Mouse (Mus musculus) retina, postnatal 1 day (tissue): ENCODE measurements around the gene Pnpla7.
"Not testable (repeated sequence)": the region's sequence is repeated elsewhere in the genome, so short reads cannot be mapped to it uniquely, and the experiment has no call there.

Experiments used
- DNase-seq: peaks from one replicate; pipeline ENCODE4 v3.0.0-alpha.2; 2012

Pnpla7 gene

DNA sequence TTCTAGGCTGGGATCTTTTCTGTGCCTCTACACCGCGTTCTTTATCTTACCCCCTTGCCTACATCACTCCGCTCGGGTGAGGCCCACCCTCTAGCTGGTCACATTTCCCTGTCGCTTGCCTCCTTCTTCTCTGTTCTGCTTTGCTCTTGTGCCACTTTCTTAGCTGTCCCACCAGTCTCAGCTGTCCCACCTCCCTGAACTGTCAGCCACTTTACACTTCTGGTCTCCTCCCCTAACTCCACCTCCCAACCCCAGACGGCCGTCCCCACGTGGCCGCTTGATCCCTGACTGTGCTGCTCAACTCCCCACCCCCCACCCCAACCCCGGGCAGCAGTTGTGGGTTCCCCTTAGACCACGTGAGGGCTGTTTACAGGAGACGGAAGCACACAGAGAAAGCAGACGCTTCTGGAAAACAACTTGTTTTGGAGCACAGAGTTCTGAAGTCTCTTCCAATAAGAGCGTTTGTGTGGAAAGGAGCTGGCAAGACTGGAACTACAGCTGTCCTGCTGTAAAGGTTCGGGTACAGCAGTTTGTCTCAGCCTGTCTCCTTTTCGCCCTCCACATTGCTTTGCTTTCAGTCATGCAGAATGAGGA, at the start of gene Pnpla7:
TSS of gene Pnpla7 (plus strand) at position 330 of the 594 bp plus-strand sequence.
- DNase-seq, result peak; percentile 86

DNA sequence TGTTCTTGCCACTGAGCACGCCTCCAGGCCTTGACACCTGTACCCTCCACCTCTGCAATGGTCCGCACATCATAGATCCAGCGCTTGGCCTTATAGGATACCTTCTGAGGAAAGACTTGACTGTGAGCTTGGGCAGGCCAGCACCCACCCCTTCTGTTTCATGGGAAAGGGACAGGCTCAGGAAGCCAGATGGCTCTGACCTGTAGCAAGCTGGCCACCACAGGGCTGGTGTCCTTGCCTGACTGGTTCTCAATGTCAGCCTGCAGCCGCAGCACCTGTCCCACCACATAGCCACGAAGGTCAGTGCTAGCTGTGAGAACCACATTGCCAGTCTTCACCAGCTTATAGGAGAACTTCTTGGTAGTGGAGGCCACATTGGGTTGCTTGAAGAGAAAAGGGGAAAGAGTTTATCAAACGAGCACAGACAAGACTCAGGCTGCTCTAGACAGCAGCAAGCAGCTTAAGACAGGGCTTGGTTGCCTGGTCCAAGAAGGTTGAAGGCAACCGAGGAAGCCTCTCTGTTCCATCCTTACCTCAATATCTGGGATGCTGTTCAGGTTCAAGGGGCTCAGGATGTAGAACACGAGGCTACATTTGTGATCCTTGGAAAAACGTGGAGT, 49.4 kb upstream of the Pnpla7 start:
- DNase-seq, result no peak

DNA sequence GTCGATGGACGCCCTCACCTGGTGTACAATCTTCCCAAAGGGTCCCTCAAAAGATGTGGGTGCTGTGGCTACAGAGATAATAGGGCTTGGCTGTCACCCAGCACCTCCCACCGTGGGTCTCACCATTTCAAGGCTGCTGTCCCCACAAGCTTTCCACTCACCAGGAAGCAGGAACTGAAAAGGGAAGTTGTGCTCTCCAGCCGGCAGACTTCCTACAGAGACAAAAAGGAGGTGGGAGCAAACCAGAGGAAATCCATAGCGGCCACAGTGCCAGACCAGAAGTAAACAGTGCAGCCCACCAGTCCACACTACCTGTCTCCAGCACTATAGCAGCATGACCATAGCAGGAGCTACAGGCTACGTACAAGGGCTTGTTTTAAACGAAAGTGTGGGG, 48.9 kb upstream of the Pnpla7 start:
- DNase-seq, result no peak

DNA sequence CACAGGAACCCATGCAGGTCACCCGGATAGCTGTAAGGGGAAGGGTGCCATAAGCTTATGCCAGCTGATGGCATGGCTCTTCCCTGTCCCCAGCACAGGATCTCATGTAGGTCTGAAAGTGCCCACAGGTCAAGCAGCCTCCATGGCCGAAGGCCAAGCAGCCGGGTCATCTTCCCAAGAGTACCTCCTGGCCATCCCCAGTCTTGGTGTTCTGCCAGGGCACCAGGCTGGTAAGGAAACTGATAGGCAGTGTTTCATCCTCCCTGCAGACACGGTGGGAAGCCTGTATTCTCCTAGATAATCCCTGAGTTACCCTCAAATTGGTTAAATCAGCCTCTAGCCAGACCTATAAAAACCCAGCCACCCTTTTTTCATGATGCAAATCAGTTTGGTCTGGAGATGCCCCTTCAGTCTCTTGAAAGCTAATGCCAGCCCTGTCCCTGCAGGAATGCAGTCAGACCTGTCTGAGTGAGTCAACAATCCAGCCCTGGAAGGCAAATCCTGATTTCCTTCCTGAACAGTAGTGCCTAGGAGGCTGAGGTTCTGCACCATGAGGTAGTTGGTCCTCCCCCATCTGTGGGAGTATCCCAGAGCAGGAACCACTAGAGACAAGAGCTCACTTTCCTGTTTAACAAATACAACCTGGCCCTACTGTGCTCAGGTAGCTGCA, 47.9 kb upstream of the Pnpla7 start:
- no peak for DNase-seq

DNA sequence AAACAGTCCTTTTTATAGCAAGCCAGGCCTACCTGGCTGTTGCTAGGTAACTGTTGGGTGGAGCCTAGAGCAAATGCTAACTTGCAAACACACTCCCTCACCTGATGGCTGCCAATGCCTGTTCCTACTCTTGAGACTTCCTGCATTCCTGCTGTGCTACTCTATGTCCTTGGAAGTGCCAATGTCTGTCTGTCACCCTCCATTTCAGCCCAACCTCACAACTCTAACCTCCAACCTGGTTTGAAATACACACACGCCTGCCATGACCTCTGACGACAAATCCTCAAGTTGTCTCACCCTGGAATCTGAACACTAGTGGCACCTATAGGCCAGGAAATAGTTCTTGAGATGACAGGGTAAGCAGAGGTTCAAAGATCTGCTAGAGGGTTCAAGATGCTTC, 46.7 kb upstream of the Pnpla7 start:
- no peak for DNase-seq

DNA sequence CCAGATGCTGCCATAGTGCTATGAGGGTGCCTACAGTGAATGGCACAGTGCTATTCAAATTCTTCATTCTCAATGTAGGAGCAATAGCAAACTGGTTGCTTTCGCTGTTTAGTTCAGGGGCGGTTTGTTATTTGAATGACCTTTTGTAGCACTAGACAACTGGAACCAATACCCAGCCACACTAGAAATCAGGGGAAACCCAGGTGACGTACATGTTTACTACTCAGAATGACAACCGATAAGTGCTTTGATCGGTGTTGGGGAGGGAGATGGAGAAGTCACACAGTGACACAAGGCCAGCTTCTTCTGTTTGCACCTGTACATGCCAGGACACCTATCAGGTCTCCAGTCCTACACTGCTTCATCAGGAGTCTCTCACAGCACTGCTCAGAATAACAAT, 46.2 kb upstream of the Pnpla7 start:
- DNase-seq, result no peak

DNA sequence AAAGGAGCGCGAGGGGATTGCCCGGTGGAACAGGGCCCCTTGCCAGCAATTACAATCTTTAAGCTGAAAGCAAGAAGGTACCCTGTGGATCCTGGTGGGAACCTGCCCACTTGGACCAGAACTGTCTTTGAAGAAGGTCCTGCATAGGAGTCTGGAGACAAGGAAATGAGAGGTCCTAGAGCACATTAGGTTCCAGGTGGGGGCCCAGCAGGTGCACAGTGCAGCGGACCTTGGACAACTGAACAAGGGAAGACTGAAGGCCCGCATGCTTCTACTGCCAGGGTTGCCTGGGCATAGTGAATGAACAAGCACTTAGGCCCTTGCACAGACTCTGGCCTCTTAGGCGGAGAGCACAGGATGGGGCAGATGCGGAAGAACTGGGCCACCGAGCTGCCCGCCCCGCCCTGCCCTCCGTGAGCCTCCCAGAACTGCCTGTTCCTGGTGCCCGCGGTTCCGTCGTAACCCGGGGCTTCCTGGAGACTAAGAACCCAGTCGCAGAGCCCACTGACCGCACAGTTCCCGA, 41.3 kb upstream of the Pnpla7 start:
- DNase-seq, result no peak

DNA sequence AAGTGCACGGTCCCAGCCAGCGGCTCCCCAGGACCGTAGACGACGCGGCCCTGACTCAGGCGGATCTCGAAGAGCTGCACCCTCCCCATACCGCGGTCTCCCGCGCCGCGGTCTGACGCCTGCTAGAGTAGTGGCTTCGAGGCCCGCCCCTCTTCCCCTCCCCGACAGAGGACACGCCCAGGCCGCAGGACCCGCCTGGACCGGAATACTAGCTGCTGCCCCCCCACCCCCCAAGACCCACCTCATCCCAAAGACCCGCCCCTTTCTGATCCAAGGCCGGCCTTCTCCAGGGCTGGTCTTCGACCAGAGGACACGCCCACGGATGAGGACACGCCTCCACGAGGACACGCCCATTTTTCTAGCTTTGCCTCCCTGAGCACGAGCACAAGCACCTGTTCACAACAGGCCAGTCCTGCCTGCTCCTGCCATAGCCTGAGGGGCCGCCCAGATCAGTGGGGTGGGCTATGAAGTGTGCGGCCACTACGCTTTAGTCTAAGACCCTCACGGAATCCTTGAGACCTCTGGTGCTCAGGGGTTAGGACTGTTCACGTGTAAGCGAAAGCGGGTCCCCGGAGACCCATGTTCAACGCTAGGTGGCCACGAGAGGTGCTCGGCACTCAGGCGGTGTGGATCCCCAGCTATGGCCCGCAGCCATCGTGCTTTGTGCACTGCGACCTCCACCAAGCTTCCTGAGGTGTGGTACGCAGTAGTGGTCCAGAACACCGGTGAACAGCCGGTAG, 40.6 kb upstream of the Pnpla7 start, which contains the start of gene Arrdc1:
TSS of gene Arrdc1 (minus strand) at position 196 of the 740 bp plus-strand sequence.
- DNase-seq, result peak; percentile 97

DNA sequence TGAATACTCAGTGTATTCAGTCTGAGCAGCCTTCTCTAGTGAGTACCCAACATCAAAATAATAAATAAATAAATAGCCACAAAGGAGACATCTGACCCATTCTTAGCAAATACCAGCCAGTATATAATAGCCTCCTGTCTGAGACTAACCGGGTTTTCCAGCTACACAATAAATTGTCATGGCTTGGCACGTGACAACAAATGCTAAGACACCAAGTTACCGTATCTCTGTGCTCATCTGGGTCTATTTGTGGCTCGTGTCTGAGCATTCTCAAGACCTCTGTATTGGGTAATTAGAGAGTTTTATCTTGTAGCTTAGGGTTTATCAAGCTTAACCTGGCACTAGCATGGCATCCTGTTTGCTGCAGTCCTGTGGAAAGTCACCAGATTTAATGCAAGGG, 33.7 kb upstream of the Pnpla7 start:
- no peak for DNase-seq

DNA sequence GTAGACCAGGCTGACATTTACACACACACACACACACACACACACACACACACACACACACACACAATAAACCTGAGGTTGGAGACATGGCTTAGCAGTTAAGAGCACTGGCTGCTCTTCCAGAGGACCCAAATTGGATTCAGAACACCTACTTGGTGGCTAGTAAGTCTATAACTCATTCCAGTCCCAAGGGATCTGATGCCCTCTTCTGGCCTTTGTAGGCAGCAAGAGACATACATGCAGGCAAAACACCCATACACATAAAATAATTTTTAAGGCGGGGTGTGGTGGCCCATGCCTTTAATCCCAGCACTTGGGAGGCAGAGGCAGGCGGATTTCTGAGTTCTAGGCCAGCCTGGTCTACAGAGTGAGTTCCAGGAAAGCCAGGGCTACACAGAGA, 31.5 kb upstream of the Pnpla7 start:
- peak; percentile 64 for DNase-seq

DNA sequence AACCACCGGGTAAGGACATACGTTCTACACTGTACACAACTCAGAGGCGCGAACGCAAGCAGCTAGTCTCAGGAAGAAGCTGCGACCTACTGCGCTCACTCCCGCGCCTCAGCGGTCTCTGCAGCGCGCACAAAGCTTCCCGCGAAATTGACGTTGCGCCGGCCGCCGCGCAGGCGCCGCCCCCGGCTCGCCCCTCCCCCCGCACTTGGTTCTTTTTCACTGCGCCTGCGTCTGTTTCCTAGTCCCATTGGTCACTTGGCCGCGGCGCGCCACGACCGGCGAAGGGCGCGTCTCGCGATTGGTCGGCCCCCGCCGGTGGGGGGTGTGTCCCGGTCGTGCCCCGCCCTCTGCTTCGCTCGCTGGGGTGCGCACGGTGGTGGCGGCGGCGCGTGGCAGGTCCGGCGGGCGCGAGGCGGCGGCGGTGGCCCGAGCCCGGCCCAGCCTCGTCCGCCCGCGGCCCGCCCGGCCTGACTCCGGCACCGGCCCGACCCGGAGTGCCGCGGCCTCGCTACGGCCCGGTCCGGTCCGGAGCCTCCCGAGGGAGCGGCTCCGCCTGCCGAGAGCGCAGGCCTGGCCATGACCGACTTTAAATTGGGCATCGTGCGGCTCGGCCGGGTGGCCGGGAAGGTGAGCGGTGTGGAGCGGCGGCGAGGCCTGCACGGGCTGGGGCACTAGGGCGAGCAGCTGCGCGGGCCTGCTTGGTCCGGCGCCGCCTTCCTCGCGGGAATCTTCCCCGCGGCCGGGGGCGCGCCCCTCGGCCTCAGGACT, 26.2 kb upstream of the Pnpla7 start, which contains the start of gene Zmynd19:
TSS of gene Zmynd19 (plus strand) at position 372 of the 768 bp plus-strand sequence.
- peak; percentile 98 for DNase-seq

DNA sequence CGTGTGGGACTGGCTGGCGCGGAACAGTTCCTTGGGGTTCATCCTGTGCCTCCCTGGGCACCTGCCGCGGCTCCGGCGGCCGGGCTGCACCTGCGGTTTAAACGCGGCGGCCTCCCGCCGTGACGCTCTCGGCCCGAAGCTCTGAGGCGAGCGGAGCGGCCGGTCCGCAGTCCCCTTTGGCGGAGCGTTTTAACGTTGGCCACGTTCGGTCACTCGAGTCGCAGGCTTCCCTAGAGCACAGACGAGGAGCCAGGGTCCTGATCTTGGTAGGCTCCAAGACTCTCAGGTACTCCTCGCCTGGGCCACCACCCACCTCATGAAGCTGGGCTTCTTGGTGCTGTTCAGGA, 25.7 kb upstream of the Pnpla7 start:
- DNase-seq, result peak; percentile 52

DNA sequence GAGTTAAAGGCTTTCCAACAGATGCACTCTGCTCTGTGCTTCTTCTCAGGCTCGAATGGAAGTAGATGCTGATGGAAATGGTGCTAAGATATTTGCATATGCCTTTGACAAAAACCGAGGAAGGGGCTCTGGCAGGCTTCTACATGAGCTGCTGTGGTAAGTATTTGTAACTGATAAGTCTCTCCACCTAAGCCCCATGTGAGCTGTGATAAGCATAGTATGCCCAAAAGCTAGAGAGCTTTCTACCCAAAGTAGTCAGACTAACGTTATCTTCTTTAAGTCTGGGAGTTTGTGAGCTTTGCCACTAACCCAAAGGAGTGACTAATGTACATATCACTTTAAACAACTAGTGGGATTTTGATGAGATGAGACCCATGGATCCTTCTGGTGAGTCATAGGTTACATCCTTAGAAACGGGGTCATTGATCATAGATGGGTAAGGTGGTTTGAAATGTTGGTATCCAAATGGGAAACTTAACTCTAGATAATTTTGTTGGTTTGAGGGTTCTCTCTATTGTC, 23.2 kb upstream of the Pnpla7 start:
- DNase-seq, result no peak

DNA sequence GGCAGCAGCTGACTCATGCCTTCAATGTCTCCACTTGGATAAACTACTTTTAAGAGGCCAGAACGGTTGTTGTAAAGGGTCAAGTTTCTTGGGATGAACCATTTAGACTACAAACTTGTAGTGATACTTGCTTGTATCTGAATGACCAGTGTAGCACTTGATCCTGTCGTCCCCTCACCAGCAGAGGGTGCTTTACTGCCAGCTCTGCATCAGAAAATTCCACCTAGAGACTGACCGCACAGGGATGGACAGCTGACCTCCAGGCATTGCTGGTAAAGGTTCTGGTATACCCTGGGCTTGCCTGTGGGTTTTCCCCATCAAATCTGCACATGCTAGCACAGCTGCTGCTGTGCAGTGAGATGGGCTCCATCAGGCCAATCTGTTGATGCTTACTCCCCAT, 14.9 kb upstream of the Pnpla7 start:
- DNase-seq, result peak; percentile 63

DNA sequence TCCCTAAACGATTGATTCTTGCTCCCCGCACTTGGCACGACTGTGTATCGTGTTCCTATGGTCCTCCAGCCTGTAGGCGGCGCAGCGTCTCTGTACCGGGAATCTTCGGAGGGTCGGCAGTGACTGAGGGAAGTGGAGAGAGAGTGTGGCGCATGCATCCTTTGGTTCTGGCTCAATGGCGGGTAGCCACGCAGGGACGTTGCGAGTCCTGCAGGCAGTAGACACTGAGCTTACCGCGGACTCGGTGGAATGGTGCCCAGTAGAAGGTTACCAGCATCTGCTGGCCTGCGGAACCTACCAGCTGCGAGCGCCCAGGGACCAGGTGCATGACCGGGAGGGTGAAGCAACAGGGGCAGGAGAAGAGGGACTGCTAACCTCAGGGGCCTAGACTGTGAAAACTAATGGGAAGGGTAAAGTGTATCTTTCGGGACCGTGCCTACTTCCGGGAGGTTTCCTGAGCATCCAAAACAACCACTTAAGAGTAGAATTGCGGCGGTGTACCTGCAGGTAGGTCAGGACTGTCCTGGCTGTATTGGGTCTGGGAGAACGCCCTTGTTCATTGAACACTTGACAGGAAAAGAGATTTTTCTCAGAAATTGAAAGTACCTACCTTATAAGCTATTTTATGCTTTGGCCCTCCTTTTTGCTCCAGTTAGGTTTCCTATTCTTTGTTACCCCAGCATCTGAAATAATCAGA, 13.4 kb upstream of the Pnpla7 start, which contains the start of gene Dph7:
TSS of gene Dph7 (plus strand) at position 97 of the 697 bp plus-strand sequence.
- peak; percentile 93 for DNase-seq

DNA sequence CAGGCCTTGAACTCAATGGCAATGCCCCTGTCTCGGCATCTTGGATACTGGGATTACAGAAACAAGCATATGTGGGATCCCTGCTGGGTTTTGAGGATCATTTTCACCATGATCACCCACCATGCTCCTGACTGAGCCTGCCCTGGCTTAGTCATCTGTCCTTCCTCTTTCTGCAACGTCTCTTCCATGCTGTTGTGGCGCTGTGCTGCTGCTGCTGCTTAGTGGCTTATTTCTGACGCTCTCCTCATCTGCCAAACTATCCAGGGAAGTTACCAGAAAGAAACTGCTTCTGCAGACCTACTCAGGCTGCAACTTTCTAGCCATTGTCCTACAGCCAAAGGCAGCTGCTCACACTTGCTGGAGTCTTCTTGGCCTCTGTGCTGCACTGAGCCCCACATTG, 5.4 kb upstream of the Pnpla7 start:
- no peak for DNase-seq

DNA sequence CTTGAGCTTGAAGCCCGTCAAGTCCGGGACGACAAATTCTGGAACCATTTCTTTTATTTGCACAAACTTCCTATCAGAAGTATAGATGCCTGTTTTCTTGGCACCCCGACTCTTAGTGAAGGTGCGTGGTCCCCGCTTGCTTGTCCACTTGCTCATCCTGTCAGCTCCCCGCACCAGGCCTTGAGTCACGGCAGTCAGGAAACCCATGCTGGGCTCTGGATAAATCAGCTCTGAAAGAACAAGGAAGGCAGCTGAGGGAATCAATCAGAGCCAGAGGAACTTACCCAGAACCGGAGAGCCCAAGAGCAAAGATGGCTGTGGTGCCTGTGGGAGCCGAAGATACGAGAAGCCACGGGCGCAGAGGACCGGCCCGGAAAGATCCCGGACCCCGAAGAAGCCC, 1.4 kb upstream of the Pnpla7 start:
- not testable (repeated sequence) for DNase-seq

DNA sequence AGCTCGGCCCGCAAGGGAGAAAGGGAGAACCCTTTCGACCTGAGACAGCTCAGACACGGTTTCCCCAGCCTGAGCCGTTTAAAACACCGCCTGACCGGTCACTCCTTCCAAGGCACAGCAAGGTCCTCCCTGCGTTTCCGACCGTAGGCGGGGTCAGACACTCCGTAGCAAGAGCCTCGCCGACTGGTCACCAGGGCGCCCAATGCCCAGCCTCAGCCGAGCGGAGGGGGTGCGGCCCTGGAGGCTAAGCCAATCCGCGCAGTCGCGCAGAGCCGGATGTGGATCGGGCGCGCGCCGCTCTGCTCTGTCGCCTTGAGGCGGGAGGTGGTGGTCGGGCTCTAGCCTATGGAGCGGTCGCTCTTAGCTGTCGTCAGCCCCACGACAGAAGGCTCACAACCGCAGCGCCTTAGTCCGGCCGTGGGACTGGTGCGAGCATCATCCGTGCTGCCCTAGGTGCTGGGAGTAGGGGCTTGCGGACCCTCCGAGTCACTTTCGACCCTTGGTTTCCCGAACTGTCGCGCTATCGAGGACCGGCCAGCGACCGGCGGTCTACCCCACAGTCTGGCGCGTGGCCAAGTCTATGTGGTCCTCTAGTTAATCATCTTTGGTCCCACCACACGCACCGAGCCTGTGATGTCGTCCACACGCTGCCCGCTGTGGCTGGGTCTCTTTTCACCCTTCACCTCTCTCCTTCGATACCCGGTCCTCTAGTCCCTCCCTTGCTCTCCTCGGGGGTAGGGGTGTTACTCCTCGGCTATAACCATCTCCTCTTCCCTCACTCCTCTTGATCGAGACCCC, 728 bp upstream of the Pnpla7 start, which contains the start of gene Mrpl41:
TSS of gene Mrpl41 (minus strand) at position 193 of the 798 bp plus-strand sequence.
- DNase-seq, result peak; percentile 99

DNA sequence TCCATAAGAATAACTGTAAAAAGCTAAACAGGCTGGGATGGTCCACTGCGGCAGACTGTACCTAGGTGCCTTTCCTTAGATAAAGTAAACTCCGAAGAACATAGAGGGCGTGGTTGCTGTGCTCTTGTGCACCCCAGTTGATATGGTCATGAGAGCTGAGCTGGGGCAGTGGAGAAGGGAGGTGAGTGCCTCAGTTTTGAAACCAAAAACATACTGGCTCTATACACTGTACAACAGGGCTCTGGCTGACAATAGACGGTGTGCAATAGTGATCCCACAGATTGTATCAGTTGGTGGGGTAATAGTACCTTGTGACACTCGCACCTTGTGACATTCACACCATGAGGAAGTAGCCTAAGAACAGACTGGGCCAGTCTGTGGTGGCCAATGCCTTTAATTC, 1.1 kb downstream of the Pnpla7 start:
- no peak for DNase-seq

DNA sequence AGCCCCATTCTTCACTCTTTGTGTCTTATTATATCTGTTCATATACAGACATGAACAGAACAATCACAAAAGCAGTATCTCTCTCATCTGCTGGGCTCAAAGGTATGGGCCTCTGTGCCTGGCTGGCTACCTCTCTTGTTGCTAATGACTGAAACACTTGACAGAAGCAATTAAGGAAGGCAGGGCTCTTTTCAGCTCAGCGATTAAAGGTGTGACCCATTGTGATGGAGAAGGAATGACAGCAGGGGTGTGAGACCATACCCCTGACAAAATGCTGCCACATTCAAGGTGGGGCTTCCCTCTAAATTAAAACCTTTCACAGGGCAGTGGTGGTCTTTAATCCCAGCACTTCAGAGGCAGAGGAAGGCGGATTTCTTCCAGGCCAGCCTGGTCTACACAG, 11.9 kb downstream of the Pnpla7 start:
- no peak for DNase-seq

DNA sequence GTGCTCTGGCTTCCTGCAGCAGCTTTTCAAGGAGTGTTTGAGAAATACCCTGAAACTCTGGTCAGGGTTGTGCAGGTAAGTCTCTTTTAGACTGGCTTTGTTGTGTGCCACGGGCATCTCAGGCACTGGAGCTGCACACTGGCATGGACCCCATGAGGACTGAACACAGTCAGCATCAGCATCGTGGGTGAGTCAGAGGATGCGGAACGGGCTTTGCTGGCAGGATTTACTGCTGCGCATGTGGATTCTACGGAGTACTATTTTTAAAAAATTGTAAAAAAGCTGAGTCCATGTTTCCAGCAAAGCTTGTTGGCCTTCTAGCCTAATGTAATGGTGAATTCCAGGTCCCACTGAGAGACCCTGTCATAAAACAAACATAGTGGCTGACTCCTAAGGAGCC, 19.5 kb downstream of the Pnpla7 start:
- DNase-seq, result no peak
